Mouse (Mus musculus) gonadal fat pad, adult 2 months (tissue): Measurements from ENCODE around the gene Myo1e. TPM values are rescaled to one million over a fixed set of nuclear protein-coding genes. Genes with fewer than 3 reads are reported as not detected.

Source experiments
- DNase-seq: peaks from one replicate; pipeline ENCODE4 v3.0.0-alpha.2; 2012; ENCODE audit warnings: low read depth
- polyA plus RNA-seq: library from polyadenylated mRNA; depleted of rRNA; stranded (reverse); fragments of >200 nt; gene quantifications from 2 replicates; pipeline ENCODE4 v1.2.3, GENCODE M21; 2012

Myo1e gene
- polyA plus RNA-seq, 1 experiment, result 9.0 TPM

DNA sequence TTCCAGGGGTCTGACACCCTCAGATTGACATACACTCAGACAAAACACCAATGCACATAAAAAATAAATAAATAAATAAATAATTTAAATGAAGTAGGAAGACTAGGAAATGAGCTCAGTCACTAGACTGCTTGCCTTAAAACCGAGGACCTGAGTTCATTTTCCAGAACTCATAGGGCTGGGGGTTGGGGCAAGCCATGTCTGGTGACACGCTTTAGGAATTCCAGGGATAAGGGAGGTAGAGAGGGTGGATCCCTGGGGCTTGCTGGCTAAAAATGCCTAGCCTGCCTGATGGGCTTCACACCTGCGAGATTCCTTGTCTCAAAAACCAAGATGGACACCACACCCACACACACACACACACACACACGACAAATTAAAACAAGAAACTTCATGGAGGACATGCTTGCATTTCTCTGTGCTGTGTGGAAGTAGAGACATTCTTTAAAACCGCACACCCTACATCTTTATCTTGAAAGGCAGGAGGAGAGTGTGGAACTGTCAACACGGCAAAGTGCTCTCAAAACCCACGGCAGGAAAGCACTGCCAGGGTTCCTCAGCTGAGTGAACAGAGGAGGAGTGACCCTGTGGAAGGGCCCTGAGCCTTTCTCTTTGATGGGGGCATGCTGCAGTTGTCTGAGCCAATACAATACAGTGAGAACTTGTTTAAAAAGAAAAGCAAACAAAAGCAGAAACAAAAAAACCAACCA is 13.5 kb downstream of the Myo1e start:
- no peak for DNase-seq

DNA sequence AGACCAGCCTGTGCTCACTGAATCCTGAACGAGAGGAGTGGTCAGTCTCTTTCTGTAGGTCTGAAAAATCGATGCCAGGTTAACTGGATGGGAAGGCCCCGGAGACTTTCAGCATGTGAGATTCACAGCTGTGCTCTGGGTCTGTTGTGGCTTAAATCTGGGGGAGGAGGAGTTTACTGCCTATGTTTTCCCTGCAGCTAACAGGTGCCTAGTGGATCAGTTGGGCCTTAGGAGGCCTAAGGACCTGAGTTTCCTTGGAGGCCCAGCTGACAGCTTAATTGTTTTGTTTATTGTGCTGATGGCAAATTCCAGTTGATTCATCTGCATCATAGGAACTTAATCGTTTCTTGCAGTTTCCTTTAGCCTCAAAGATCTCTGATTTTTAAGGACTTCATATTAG is 16.0 kb downstream of the Myo1e start:
- DNase-seq, result no peak

DNA sequence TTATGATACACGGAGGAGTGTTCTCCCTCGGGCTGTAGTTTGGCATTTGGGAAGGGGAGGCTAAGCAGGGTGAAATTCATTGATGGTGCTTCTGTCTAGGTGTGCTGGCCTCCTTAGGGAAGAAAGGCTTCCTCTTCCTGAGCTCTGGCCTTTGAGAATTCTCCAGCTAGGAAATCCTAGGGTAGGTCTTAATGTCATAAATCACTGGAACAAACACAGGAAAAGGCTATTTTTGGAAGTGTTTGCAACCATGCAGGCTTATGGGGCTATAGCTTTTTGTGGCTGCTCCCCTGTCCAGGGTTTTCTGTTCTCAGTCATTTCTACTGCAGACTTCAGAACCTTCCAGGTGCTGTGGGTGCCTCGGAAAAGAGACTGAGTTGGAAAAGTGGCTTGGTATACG is 16.9 kb downstream of the Myo1e start:
- no peak for DNase-seq

DNA sequence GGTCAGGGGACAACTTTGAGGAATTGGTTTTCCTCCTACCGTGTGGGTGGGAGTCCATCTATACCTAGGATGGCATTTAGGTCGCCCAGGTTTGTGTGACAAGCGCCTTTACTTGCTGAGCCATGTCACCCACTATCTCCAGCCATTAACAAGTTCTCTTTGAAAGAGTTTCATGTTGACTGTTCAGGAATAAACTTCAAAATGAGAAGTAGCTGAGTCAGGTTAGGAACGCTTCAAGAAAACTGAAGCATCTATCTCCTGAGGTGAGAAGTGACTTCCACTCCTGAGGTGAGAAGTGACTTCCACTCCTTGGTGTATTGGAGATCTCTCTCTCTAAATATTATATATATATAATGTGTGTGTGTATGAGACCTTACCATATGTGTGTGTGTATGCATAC is 19.2 kb downstream of the Myo1e start:
- DNase-seq, result no peak

DNA sequence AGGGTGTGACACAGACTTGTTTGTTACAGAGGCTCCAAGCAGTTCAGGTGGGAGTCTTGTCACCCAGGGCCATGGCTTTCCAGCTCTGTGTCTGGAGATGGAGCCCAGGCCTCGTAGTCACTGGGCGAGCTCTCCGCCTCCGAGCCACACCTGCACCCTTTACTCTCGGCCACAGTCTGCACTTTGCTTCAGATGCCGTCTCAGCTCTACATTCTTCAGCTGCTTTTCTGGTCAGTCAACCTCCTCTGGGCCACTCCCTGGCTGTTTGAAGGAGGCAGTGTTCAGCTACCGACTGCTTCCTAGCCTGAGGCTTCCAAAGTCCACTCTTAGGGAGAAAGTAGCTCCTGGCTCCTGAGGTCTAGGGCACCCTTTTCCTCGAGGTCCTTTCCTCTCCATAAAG is 22.7 kb downstream of the Myo1e start:
- DNase-seq, result no peak

DNA sequence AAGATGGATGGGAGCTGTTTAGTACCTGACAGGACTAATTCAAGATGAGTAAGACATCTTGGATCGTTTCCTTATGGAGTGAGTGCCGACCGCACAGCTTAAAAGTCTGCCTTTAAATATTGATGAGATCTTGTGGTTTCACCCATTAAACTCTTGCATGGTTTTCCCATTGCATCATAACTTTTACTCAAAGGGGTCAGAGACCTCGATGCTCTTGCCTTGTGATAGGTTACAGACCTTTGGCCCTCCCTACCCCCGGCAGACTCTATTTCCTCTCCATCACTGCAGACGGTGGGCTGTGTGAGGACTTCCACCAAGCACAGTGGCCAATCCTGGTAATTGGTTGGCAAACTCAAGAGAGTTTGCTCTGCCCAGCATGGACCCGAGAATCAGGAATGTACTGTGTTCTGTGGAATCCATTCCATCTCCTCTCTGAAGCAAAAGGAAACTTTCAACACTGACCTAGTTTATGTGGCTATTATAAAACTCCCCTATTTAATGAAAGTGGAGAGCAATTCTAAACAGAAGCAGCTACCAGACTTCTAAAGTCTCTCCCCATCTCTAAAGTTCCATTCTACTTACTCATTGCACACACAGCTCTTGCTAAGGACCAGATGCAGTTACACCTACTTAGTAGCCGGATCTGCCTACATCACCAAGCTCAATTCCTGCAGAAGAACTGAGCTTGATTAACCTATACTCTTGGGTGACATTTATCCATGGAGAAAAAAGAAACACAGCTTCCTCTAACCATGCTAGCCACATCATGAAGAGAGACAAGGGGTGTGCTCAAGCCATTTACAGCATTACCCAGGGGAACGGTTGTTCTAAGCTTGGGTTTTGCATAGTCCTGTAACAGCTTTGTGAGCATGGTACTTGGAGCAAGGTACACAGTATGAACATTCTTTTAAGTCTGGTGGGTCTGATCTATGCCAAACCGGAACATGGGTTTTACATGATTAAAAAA is 25.2 kb downstream of the Myo1e start:
- DNase-seq, result no peak

DNA sequence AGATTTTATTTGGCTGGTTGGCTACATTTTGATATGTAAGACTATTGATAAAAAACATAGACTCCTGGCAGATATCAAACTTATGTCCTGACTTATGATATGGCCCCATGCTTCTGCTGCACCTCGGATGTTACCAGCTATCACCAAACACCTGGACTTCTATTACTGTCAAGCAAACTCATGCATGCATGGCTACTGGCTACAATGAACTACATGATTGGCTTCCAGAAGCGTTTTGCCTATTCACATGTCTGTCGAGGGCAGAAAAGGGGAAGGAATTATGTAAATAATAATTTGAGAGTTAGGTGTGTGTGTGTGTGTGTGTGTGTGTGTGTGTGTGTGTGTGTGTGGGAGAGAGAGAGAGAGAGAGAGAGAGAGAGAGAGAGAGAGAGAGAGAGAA is 30.0 kb downstream of the Myo1e start:
- DNase-seq, result no peak

DNA sequence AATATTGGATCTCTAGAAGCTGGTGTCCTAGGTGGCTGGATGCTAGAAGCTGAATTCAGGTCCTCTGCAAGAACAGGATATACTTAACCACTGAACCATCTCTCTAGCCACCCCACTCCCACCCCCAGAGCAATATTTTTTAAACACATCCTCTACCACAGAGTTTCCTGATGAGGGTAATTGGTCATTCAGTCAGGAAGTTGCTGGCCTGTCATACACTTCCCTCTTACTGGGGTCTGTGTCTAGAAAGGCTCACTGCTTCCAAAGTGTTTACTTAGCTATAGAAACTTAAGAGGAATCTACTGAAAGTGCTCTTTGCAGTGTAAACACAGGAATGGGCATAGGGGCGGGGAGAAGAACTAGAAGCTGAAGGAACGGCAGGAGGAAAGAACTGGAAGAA is 30.4 kb downstream of the Myo1e start:
- no peak for DNase-seq

DNA sequence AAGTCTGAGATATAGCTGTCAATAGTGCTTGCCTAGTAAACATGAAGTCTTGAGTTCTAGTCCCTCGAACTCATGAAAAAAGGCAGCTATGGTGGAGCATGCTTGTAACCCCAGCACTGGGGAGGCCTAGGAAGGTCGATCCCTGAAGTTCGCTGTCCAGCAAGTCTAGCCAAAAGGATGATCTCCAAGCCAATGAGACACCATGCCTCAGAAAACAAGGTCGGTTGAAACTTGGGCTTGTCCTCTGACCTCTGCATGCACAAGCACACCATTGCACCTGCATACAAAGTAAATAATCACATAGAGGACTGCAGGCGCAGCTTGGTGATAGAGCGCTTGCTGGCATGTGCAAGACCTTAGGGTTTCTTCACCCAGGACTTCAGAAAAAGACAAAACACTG is 31.2 kb downstream of the Myo1e start:
- no peak for DNase-seq

DNA sequence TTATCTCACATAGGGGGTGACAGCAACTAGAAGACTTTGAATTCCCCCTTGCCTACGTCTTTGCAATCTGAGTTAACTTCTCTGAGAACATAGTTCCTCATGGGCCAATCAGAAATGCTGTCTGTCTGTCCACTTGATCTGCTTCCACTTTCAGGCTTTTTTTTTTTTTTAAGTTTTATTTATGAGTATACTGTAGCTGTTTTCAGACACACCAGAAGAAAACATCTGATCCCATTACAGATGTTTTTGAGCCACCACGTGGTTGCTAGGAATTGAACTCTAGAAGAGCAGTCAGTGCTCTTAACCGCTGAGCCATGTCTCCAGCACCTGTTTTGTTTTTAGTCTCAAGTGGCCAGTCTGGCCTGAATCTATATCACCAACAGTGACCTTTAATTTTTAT is 32.1 kb downstream of the Myo1e start:
- DNase-seq, result no peak

DNA sequence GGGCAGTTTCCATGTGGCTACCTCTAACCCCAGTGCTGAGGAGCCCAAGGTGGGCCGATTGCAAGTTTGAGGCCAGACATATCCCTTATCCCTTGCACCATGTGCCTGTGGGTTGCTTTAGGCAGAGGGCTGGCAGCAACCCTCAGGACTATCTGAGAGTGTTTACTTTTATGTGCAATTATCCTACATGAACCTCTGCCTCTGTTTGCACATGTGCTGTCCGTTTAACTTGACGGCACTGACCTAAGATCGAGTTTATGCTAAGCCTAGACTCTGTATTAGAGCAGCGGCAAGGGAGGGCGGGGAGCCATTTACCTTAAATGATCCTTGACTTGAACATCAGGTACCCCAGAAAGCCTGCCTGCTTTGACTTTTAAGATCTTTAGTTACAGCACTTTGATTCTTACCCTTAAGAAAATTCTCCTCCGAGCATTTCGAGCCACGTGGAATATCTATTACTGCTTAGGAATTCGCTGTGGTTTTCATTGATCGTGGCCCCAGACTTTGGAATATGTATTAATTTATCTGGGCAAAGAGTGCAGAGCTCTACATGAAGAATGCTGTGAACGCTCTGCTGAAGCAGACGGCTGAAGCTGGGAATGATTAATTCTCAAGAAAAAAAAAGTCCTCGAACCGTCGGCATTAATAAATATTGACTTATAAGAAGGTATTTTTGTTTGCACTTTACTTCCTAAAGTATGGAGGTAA is 33.7 kb downstream of the Myo1e start:
- no peak for DNase-seq

DNA sequence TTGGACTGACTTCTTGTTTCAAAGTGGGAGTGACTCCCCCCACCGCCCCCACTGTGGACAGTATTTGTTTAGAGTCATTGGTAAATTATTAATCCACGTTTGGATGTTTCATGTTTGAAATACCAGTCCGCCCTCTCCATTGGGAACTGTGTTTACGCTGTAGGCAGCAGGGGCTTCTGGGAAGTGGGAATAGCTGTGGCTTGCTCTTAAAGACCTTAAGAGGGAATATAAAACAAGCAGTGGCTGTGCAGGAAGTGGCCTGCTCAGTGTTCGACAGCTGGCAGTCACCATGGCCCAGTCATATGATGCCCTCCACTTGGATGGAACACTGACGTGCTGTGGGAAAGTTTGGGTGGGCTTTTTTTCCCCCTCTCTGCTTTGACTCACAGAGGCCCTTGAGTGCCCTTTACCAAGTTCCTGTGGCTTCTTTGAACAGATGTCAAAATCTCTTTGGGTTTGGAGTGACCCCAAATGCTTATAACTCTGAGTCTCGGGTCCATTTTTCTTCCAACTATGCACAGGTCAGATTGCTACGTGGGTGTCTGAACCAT is 34.3 kb downstream of the Myo1e start:
- DNase-seq, result no peak

DNA sequence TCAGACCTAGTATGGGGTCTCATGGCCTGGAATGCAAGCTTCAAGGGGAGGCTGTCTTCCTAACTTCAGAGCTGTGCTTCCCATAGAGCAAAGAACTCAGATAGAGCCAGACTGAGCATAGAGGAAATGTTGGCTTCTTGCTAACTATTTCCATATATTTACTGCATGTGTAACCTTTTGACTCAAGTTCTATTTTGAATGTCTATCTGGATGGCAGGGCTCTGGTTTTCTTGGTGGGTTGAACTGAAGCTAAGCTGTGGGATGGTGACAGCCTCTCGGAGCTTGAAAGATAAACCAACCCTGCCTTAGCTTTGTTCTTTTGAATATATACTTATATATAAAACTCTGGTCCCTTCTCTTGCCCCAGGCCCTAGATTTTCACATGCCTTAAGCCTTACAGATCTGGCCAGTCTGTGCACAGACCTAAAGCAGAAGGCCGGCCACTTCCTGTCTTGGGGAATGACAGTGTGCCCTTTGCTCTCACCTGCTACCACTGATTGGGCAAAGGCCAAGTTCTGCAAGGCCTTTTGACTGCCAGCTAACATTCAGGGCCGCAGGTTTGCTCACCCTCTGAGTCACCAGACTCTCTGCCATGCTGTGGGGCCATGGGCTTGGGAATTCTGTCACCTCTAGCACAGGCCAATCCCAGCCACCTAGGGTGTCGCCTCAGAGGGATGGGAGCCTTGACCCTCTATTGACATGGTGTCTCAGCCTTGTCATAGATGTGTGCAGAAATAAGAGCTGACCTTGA is 35.1 kb downstream of the Myo1e start:
- no peak for DNase-seq

DNA sequence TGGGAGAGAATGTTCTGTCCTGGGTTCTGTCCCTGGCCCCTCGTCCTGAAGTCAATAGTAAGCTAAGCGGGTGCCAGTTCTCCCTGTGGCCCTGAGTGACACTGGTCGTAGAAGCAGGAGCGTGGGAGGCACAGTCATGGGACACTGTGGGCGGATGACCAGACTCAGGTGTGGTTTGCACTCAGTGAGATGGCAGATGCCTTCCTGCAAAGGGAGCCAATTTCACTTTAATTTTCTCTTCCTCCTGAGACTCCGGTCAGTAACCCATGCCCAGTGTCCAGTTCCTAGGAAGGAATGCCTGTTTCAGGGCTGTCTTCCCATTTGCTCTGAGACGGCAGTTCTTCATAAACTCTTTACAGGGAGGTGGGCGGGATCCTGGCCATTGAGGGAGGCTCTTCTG is 36.1 kb downstream of the Myo1e start:
- no peak for DNase-seq

DNA sequence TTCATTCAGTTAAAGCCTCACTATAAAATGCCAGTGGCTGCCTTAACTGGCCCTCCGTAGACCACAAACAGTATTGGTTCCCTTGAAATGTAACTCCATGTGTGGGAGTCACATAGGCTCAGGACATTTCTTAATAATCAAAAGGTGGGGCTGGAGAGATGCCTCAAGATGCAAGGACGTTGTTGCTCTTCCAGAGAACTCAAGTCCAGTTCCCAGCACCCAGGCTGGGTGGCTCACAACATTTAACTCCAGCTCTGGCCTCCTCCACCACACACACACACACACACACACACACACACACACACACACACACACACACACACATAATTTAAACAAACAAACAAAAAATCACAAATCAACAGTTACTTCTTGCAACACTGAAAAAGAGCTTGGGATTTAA is 36.6 kb downstream of the Myo1e start:
- DNase-seq, result no peak

DNA sequence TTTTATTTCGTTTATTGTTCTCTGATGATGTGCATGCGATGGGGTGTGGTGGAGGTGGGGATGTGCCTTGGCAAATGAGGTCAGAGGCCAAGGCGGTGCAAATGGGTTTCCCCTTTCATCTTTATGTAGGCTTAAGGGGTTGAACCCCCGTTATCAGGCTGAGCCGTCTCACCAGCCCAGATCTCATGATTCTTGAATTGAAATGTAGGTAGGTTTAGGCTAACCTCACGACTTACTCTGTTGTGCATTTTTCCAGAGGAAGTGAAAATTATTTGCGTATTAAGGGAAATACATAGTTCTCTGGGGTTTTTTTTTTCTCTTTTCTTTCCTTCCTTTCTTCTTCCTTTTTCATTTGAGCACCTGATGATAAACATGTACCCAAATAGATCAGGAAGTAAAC is 37.0 kb downstream of the Myo1e start:
- no peak for DNase-seq

DNA sequence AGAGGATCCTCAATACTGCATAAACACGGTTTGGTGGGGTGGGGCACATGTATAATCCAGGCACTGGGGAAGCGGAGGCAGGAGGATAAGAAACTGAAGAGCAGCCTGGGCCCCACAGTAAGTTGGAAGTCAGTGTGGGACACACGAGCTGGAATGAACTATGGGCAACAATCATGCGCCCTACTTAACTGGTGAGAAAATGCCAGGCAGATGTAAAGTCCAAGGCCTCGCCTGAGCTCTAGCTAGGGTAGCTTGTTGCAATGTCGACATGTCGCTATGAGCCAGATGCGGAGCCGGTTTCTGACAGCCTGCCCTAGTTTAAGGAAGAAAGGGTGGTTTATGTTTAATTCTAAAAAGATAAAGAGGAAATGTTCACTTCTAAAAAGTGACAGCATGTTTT is 37.9 kb downstream of the Myo1e start:
- DNase-seq, result no peak

DNA sequence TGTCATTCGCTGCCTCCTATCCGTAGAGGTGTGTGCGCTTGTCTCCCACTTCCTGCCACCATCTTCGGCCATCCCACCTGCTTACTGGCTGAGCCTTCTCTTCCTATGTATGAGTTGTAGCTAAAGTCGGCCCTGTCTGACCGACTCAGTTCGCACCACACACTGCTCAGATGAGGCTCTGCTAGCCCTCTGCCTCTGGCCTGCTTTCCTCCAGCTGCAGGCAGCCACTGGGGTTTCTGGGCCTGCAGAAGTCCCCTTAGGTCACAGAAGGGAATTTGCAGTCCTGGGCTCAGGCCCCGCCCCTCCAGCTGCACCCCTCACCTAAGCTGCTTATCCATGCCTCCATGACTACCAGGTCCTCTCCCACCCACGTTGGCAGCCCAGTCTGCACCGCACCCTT is 39.3 kb downstream of the Myo1e start:
- no peak for DNase-seq

DNA sequence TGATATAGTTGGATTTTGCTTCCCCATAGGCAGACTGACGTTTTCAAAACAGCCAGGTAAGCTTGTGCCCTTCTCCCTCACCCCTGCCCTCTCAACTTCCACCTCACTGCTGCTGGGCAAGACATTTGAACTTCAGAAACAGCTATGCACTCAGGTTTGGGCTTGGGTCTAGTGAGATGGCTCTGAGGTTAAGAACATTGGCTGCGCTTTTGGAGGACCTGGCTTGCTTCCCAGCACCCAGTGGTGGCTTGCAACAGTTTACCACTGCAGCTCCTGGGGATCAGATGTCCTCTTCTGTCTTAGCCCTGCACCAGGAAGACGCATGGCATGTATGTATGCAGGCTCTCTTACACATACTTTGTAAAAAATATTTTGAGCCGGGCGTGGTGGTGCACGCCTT is 40.9 kb downstream of the Myo1e start:
- DNase-seq, result no peak

DNA sequence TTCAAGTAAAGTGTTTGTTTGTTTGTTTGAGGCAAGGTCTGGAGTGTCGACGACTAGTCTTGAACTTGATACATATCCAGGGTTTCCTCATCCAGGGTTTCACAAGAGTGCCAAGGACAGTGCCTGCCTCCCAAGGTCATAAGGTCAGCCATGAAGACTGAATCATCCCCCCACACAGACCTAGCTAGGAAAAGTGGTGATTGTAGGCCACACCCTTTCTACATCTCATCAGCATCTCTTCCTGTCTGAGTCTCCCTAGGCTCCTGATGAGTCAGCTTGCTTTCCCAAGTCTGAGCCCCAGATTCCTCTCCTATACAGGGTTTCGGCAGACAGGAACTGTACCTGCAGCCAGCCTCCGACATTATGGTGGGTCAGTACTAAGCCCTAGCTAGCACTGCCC is 41.7 kb downstream of the Myo1e start:
- no peak for DNase-seq

DNA sequence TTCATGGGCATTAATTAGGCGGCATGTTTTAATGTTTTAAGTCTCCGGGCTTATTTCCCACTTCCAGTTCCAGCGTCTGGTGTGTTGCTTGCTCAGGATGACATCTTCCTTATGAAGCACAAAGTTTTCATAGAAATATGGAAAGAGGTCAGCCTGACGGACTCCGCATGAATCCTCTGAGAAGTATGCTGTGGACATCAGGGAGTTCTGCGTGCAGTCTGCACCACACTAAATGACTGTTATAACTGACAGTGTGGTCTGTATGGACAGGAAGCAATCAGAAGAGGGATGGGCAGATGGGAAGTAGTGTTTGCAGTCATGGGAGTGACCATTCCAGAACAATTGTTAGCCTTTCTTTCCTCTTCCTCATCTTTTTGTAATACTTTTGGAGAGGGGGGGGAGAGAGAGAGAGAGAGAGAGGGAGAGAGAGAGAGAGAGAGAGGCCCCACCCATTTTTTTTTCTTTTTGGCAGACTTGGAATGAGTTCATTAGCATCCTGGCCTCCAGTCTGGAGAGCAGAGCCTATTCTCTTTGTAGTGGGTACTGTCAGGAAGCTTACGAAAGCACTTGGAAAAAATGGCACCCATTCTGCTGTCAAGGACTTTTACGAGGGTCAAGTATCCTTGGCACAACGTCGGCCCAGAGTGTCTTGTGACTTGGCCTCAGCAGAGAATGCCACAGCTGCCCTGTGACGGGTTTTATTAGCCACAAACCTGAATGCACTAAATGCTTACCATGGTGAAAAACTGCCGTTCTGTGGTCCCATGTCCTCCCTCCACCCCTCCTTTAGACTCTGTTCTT is 42.9 kb downstream of the Myo1e start:
- no peak for DNase-seq
